Mouse (Mus musculus): ENCODE measurements around the gene Abcb11.
"Not testable (repeated sequence)": the region's sequence is repeated elsewhere in the genome, so short reads cannot be mapped to it uniquely, and the experiment has no call there.

The Abcb11 gene

GRCm38 (mm10) chr2:69342496-69343221 is at the start of gene Abcb11:
Gene Abcb11 (minus strand): TSS chr2:69342616.
- no peak for DNase-seq (ENCODE audit: low spot score in 2 of 2)

- DNase-seq (ENCODE audit: low spot score in 2 of 2): no peak
Measured at GRCm38 (mm10) chr2:69386118-69386871, 43.9 kb upstream of the Abcb11 start.

GRCm38 (mm10) chr2:69382838-69383237 is 40.4 kb upstream of the Abcb11 start:
- no peak for DNase-seq (ENCODE audit: low spot score in 2 of 2)

- no peak for DNase-seq (ENCODE audit: low spot score in 2 of 2)
Measured at GRCm38 (mm10) chr2:69381740-69382139, 39.3 kb upstream of the Abcb11 start.

GRCm38 (mm10) chr2:69380281-69380680 is 37.9 kb upstream of the Abcb11 start, which contains the start of gene Dhrs9:
Gene Dhrs9 (plus strand): TSS chr2:69380445.
- DNase-seq (ENCODE audit: low spot score in 2 of 2): no peak

GRCm38 (mm10) chr2:69379801-69380200 is 37.4 kb upstream of the Abcb11 start:
- DNase-seq (ENCODE audit: low spot score in 2 of 2): no peak

GRCm38 (mm10) chr2:69376780-69377179 is 34.4 kb upstream of the Abcb11 start:
- DNase-seq (ENCODE audit: low spot score in 2 of 2): no peak

GRCm38 (mm10) chr2:69365275-69365674 is 22.9 kb upstream of the Abcb11 start:
- DNase-seq (ENCODE audit: low spot score in 2 of 2): no peak

GRCm38 (mm10) chr2:69364831-69365230 is 22.4 kb upstream of the Abcb11 start:
- no peak for DNase-seq (ENCODE audit: low spot score in 2 of 2)

- DNase-seq (ENCODE audit: low spot score in 2 of 2): not testable (repeated sequence)
Measured at GRCm38 (mm10) chr2:69355402-69355801, 13.0 kb upstream of the Abcb11 start.

- no peak for DNase-seq (ENCODE audit: low spot score in 2 of 2)
Measured at GRCm38 (mm10) chr2:69341506-69341905, 910 bp downstream of the Abcb11 start.

GRCm38 (mm10) chr2:69331523-69331922 is 10.9 kb downstream of the Abcb11 start:
- not testable (repeated sequence) for DNase-seq (ENCODE audit: low spot score in 2 of 2)

GRCm38 (mm10) chr2:69328509-69329163 is 13.8 kb downstream of the Abcb11 start:
- DNase-seq (ENCODE audit: low spot score in 2 of 2): no peak

- no peak for DNase-seq (ENCODE audit: low spot score in 2 of 2)
Measured at GRCm38 (mm10) chr2:69324881-69325660, 17.3 kb downstream of the Abcb11 start.

- DNase-seq (ENCODE audit: low spot score in 2 of 2): no peak
Measured at GRCm38 (mm10) chr2:69323018-69323417, 19.4 kb downstream of the Abcb11 start.

GRCm38 (mm10) chr2:69321457-69321856 is 21.0 kb downstream of the Abcb11 start:
- DNase-seq (ENCODE audit: low spot score in 2 of 2): no peak

GRCm38 (mm10) chr2:69311337-69311736 is 31.1 kb downstream of the Abcb11 start:
- DNase-seq (ENCODE audit: low spot score in 2 of 2): no peak

- no peak for DNase-seq (ENCODE audit: low spot score in 2 of 2)
Measured at GRCm38 (mm10) chr2:69308136-69308535, 34.3 kb downstream of the Abcb11 start.

- not testable (repeated sequence) for DNase-seq (ENCODE audit: low spot score in 2 of 2)
Measured at GRCm38 (mm10) chr2:69300568-69300967, 41.8 kb downstream of the Abcb11 start.

GRCm38 (mm10) chr2:69294508-69294907 is 47.9 kb downstream of the Abcb11 start:
- DNase-seq (ENCODE audit: low spot score in 2 of 2): no peak

GRCm38 (mm10) chr2:69288989-69289388 is 53.4 kb downstream of the Abcb11 start:
- DNase-seq (ENCODE audit: low spot score in 2 of 2): no peak

GRCm38 (mm10) chr2:69275875-69276274 is 66.5 kb downstream of the Abcb11 start:
- DNase-seq (ENCODE audit: low spot score in 2 of 2): no peak

Measured in frontal cortex, postnatal 14 days (tissue).